Mouse (Mus musculus): Measurements from ENCODE around the gene Sbno1.

The Sbno1 gene

GRCm38 (mm10) chr5:124334392-124334791 lies 91.4 kb downstream of the Sbno1 start:
- DNase-seq (ENCODE audit: low read depth), result no peak

GRCm38 (mm10) chr5:124330086-124330485 lies 95.7 kb downstream of the Sbno1 start:
- no peak for DNase-seq (ENCODE audit: low read depth)

- DNase-seq (ENCODE audit: low read depth), result peak; percentile 99
Measured at GRCm38 (mm10) chr5:124327510-124328364, 98.1 kb downstream of the Sbno1 start, which contains the start of the genes Mphosph9 and 2810006K23Rik. Gene Mphosph9 (minus strand): TSS chr5:124327972. Gene 2810006K23Rik (plus strand): TSS chr5:124328089.

- no peak for DNase-seq (ENCODE audit: low read depth)
Measured at GRCm38 (mm10) chr5:124326829-124327228, 99.0 kb downstream of the Sbno1 start.

Data from c-Kit-positive CD71-negative TER-119-negative erythroid progenitor cells, embryonic 14.5 days (primary cell).